Mouse (Mus musculus) heart, embryonic 11.5 days (tissue): ENCODE data around the gene Ccdc17. TPM values are rescaled to one million over a fixed set of nuclear protein-coding genes. Genes with fewer than 3 reads are reported as not detected.

Experiments
- ATAC-seq: fragments of 200-750 bp; cut with Nextera tagmentation; replicated peaks from 2 replicates; pipeline ENCODE4 v1.8.0; 2017; ENCODE audit warnings: moderate library complexity; ENCODE audit not compliant: insufficient number of reproducible peaks, low FRiP score, low TSS enrichment
- H3K27ac ChIP-seq: fragments of 300-500 bp; sonication (generic); 2 replicates; pipeline ENCODE4 v1.5.1; 2014; ENCODE audit warnings: mild to moderate bottlenecking, low read depth, low read length
- H3K27me3 ChIP-seq: fragments of 300-500 bp; sonication (generic); 2 replicates; pipeline ENCODE4 v1.6.1; 2014; ENCODE audit warnings: mild to moderate bottlenecking, low read length, mixed read lengths; ENCODE audit not compliant: control insufficient read depth, insufficient read depth
- H3K36me3 ChIP-seq: fragments of 300-500 bp; sonication (generic); 2 replicates; pipeline ENCODE4 v1.6.1; 2014; ENCODE audit warnings: mild to moderate bottlenecking, low read length, moderate library complexity, mixed read lengths; ENCODE audit not compliant: control insufficient read depth, insufficient read depth
- H3K4me1 ChIP-seq: fragments of 300-500 bp; sonication (generic); 2 replicates; pipeline ENCODE4 v1.6.1; 2014; ENCODE audit warnings: low read length; ENCODE audit not compliant: control insufficient read depth, insufficient read depth
- H3K4me2 ChIP-seq: fragments of 300-500 bp; sonication (generic); 2 replicates; pipeline ENCODE4 v1.6.1; 2014; ENCODE audit warnings: mild to moderate bottlenecking, moderate library complexity
- H3K4me3 ChIP-seq: fragments of 300-500 bp; sonication (generic); 2 replicates; pipeline ENCODE4 v1.5.1; 2014; ENCODE audit warnings: low read depth, low read length
- H3K9ac ChIP-seq: fragments of 300-500 bp; sonication (generic); 2 replicates; pipeline ENCODE4 v1.6.1; 2014; ENCODE audit warnings: mild to moderate bottlenecking, low read depth, low read length, moderate library complexity
- H3K9me3 ChIP-seq: fragments of 300-500 bp; sonication (generic); replicated peaks from 2 replicates; pipeline ENCODE4 v1.6.1; 2016; ENCODE audit warnings: low read length; ENCODE audit not compliant: control insufficient read depth
- WGBS: fragments of 180-500 bp; shearing (Covaris S2); extraction: QIAGEN DNeasy Blood & Tissue Kit; methylation state at CpG from one replicate; pipeline ENCODE4 v1.1.7; 2014; ENCODE audit not compliant: insufficient replicate concordance; 5-methylcytosine and 5-hydroxymethylcytosine counted together
- polyA plus RNA-seq: library from polyadenylated mRNA; unstranded; fragments of >200 nt; fragmentation: Nextera tagmentation; extraction: Ambion mirVana; gene quantifications from 2 replicates; pipeline ENCODE4 v1.2.1, GENCODE M21; 2014

The Ccdc17 gene
- polyA plus RNA-seq = 2.3 and 3.3 TPM in 2 replicates

GRCm38 (mm10) chr4:116596379-116596778 is at the start of gene Ccdc17:
Gene Ccdc17, plus strand, starts transcription at chr4:116596654.
- ATAC-seq = no peak
- H3K9ac ChIP-seq = peak within 1 kb of the TSS; percentile 81
- peaks cover 12% of the 10 kb centered on the region for H3K4me1 ChIP-seq
- no peaks in the 10 kb centered on the region for H3K27me3 ChIP-seq
- peak within 1 kb of the TSS; percentile 95 for H3K4me2 ChIP-seq
- H3K4me3 ChIP-seq = peak within 1 kb of the TSS; percentile 77
- H3K36me3 ChIP-seq = peaks cover 21% of the 10 kb centered on the region
- H3K9me3 ChIP-seq = no peaks in the 10 kb centered on the region
- H3K27ac ChIP-seq = peak within 1 kb of the TSS; percentile 79
- WGBS = 29% methylated on average over 5 of the region's 5 CpGs

GRCm38 (mm10) chr4:116550432-116550831 is 46.0 kb upstream of the Ccdc17 start:
- H3K4me1 ChIP-seq = no peaks in the 10 kb centered on the region; the same call in 1 of the 2 replicates
- H3K4me2 ChIP-seq = no peak overlapping the region
- no peaks in the 10 kb centered on the region for H3K27me3 ChIP-seq
- no peaks in the 10 kb centered on the region for H3K9me3 ChIP-seq
- ATAC-seq = no peak
- no peak overlapping the region for H3K9ac ChIP-seq
- H3K27ac ChIP-seq = no peak overlapping the region
- H3K36me3 ChIP-seq = 0 out of 2 replicates have a peak, but pooled peaks cover 2% of the 10 kb centered on the region
- WGBS = 44% methylated on average over 1 of the region's 1 CpGs
- no peak overlapping the region for H3K4me3 ChIP-seq

- Histone ChIP-seq H3K9me3 (no peaks in the 10 kb centered on the region), H3K27ac (no peak overlapping the region), H3K9ac (no peak overlapping the region), H3K4me2 (no peak overlapping the region), H3K4me3 (no peak overlapping the region), H3K36me3 (0 out of 2 replicates have a peak, but pooled peaks cover 2% of the 10 kb centered on the region), H3K27me3 (no peaks in the 10 kb centered on the region), H3K4me1 (no peaks in the 10 kb centered on the region; the same call in 1 of the 2 replicates)
- no peak for ATAC-seq
- WGBS = 83% methylated on average over 3 of the region's 3 CpGs
Observed at GRCm38 (mm10) chr4:116553035-116553434, 43.4 kb upstream of the Ccdc17 start.

GRCm38 (mm10) chr4:116555413-116556300 is 40.8 kb upstream of the Ccdc17 start, which contains the start of gene Tmem69:
Gene Tmem69, minus strand, starts transcription at chr4:116555936.
- Histone ChIP-seq H3K9ac (peak within 1 kb of the TSS; percentile 83), H3K4me3 (peak within 1 kb of the TSS; percentile 70), H3K27ac (peak within 1 kb of the TSS; percentile 91), H3K4me2 (peak within 1 kb of the TSS; percentile 90), H3K9me3 (no peaks in the 10 kb centered on the region), H3K27me3 (no peaks in the 10 kb centered on the region), H3K4me1 (peaks cover 6% of the 10 kb centered on the region), H3K36me3 (0 out of 2 replicates have a peak, but pooled peaks cover 2% of the 10 kb centered on the region)
- WGBS = 3% methylated on average over 23 of the region's 23 CpGs
- no peak for ATAC-seq

DNA sequence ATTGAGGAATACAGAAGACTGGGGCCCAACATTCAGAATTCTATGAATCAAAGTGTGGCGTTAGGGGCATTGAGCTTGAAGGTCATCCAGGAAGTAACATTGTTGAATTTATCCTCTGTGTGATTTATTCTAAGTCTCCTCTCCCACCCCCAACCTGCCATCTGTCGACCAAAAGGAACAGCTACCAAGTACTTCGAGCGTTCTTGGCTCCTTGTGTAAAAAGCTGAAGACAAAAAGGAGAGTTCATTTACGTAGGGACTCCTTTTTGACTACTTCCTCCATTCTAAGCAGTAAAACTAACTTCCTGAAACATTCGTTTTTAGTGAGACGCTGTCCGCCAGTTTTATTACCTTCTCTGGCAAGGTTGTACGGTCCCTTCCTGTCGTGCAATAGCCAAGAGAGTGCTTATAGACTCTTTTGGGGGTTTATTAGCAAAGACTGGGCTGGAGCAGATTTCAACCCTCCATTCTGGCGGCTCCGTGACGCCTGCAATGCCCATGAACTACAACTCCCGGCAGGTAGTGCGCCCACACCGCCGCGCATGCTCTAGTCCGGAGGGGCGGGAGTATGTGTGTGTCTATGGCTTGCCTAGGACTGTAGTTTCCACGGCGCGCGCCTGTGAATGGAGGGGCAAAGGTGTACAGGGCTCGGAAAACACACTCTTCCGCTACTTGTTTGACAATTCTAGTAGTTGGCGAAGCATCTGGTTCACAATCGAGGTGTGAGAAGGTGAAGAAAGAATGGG is 39.7 kb upstream of the Ccdc17 start:
- Histone ChIP-seq H3K4me1 (peaks cover 6% of the 10 kb centered on the region), H3K4me2 (peak overlapping the region; percentile 90), H3K4me3 (peak overlapping the region; percentile 70), H3K27me3 (no peaks in the 10 kb centered on the region), H3K9ac (peak overlapping the region; percentile 83), H3K9me3 (no peaks in the 10 kb centered on the region), H3K36me3 (0 out of 2 replicates have a peak, but pooled peaks cover 2% of the 10 kb centered on the region), H3K27ac (peak overlapping the region; percentile 91)
- peak; percentile 93 for ATAC-seq
- WGBS = under 1% methylated on average over 28 of the region's 28 CpGs

GRCm38 (mm10) chr4:116557306-116558121 is 38.9 kb upstream of the Ccdc17 start, which contains the start of gene Gpbp1l1:
Gene Gpbp1l1, plus strand, starts transcription at chr4:116557658.
- WGBS = under 1% methylated on average over 77 of the region's 78 CpGs
- Histone ChIP-seq H3K36me3 (0 out of 2 replicates have a peak, but pooled peaks cover under 1% of the 10 kb centered on the region), H3K4me2 (peak within 1 kb of the TSS; percentile 90), H3K4me1 (peaks cover 6% of the 10 kb centered on the region), H3K4me3 (peak within 1 kb of the TSS; percentile 70), H3K9me3 (no peaks in the 10 kb centered on the region), H3K27me3 (no peaks in the 10 kb centered on the region), H3K9ac (peak within 1 kb of the TSS; percentile 83), H3K27ac (peak within 1 kb of the TSS; percentile 91)
- peak; percentile 95 for ATAC-seq

GRCm38 (mm10) chr4:116558151-116558882 is 38.1 kb upstream of the Ccdc17 start:
- ATAC-seq = no peak
- Histone ChIP-seq H3K9ac (peak overlapping the region; percentile 83), H3K36me3 (no peaks in the 10 kb centered on the region), H3K27ac (peak overlapping the region; percentile 91), H3K9me3 (no peaks in the 10 kb centered on the region), H3K4me1 (peaks cover 6% of the 10 kb centered on the region), H3K4me3 (peak overlapping the region; percentile 70), H3K27me3 (no peaks in the 10 kb centered on the region), H3K4me2 (peak overlapping the region; percentile 90)
- 2% methylated on average over 15 of the region's 15 CpGs for WGBS
